Mouse (Mus musculus): ENCODE results near the gene Zscan4d. TPM values are rescaled to one million over a fixed set of nuclear protein-coding genes. Genes with fewer than 3 reads are reported as not detected.
"Not testable (repeated sequence)": the region's sequence is repeated elsewhere in the genome, so short reads cannot be mapped to it uniquely, and the experiment has no call there.

The Zscan4d gene
- total RNA-seq (2012; rRNA removed): not detected in 2 replicates
- polyA plus RNA-seq (2012; ENCODE audit: insufficient read depth in 1 of 2, insufficient read length in 2 of 2, low read depth in 1 of 2, low replicate concordance in 2 of 2, missing spikeins in 1 of 2): not detected

GRCm38 (mm10) chr7:11166059-11166458, at the start of gene Zscan4d:
TSS of gene Zscan4d (minus strand) at chr7:11166159.
- H3K4me1 ChIP-seq (ENCODE audit: control insufficient read depth in 1 of 2, insufficient read depth in 2 of 2, low read length in 2 of 2); H3K27me3 ChIP-seq (ENCODE audit: control insufficient read depth in 1 of 2, insufficient read depth in 2 of 2, low read length in 2 of 2); H3K4me3 ChIP-seq (ENCODE audit: control insufficient read depth in 1 of 2, insufficient read depth in 1 of 2, low read depth in 2 of 2, low read length in 2 of 2); H3K27ac ChIP-seq (ENCODE audit: control insufficient read depth, low read depth, low read length); H3K9me3 ChIP-seq (replicated peaks; ENCODE audit: insufficient read depth, low read length); H3K79me2 ChIP-seq (ENCODE audit: control insufficient read depth, insufficient read depth, low read length, poor library complexity); H3K9ac ChIP-seq (ENCODE audit: control insufficient read depth, low read depth, low read length, poor library complexity, severe bottlenecking); DNase-seq (ENCODE audit: low read depth, low spot score); H3K36me3 ChIP-seq (ENCODE audit: control insufficient read depth in 1 of 2, insufficient read depth in 2 of 2, low read length in 2 of 2): not testable (repeated sequence)

- H3K27ac ChIP-seq (ENCODE audit: control insufficient read depth, low read depth, low read length); H3K4me3 ChIP-seq (ENCODE audit: control insufficient read depth in 1 of 2, insufficient read depth in 1 of 2, low read depth in 2 of 2, low read length in 2 of 2); H3K9me3 ChIP-seq (replicated peaks; ENCODE audit: insufficient read depth, low read length); H3K9ac ChIP-seq (ENCODE audit: control insufficient read depth, low read depth, low read length, poor library complexity, severe bottlenecking); H3K27me3 ChIP-seq (ENCODE audit: control insufficient read depth in 1 of 2, insufficient read depth in 2 of 2, low read length in 2 of 2); H3K36me3 ChIP-seq (ENCODE audit: control insufficient read depth in 1 of 2, insufficient read depth in 2 of 2, low read length in 2 of 2); H3K79me2 ChIP-seq (ENCODE audit: control insufficient read depth, insufficient read depth, low read length, poor library complexity); H3K4me1 ChIP-seq (ENCODE audit: control insufficient read depth in 1 of 2, insufficient read depth in 2 of 2, low read length in 2 of 2): not testable (repeated sequence)
- TF ChIP-seq RAD21 (IDR thresholded peaks at IDR 0.05; ENCODE audit: low read depth, low read length): peak; percentile 26
- TF ChIP-seq CTCF (IDR thresholded peaks at IDR 0.05 in 2 of 3, conservative IDR thresholded peaks at IDR 0.05 in 1 of 3; ENCODE audit: control insufficient read depth in 1 of 3, insufficient read depth in 1 of 3, low read depth in 2 of 3, low read length in 3 of 3, poor library complexity in 1 of 3, severe bottlenecking in 1 of 3): peak; percentile 20 to 41 (median 27); a peak in 5 of 6 replicates
- peak; percentile 10 for DNase-seq (ENCODE audit: low read depth, low spot score)
Measured at GRCm38 (mm10) chr7:11158036-11158435, 7.9 kb downstream of the Zscan4d start.

Other genes starting within 250 kb of the Zscan4d start
- not detected in 2 replicates for gene Zscan4c, start 160.4 kb downstream of the Zscan4d start, total RNA-seq (2012; rRNA removed)
- not detected for gene Zscan4c, start 160.4 kb downstream of the Zscan4d start, polyA plus RNA-seq (2012; ENCODE audit: insufficient read depth in 1 of 2, insufficient read length in 2 of 2, low read depth in 1 of 2, low replicate concordance in 2 of 2, missing spikeins in 1 of 2)
- not detected in 2 replicates for gene Zscan4-ps1, start 96.5 kb downstream of the Zscan4d start, total RNA-seq (2012; rRNA removed)
- not detected for gene Zscan4-ps1, start 96.5 kb downstream of the Zscan4d start, polyA plus RNA-seq (2012; ENCODE audit: insufficient read depth in 1 of 2, insufficient read length in 2 of 2, low read depth in 1 of 2, low replicate concordance in 2 of 2, missing spikeins in 1 of 2)
- not detected in 2 replicates for gene Zscan4e, start 144.5 kb upstream of the Zscan4d start, total RNA-seq (2012; rRNA removed)
- gene Zscan4e, start 144.5 kb upstream of the Zscan4d start, polyA plus RNA-seq (2012; ENCODE audit: insufficient read depth in 1 of 2, insufficient read length in 2 of 2, low read depth in 1 of 2, low replicate concordance in 2 of 2, missing spikeins in 1 of 2): not detected
- gene Zscan4f, start 231.8 kb upstream of the Zscan4d start, total RNA-seq (2012; rRNA removed): not detected in 2 replicates
- not detected for gene Zscan4f, start 231.8 kb upstream of the Zscan4d start, polyA plus RNA-seq (2012; ENCODE audit: insufficient read depth in 1 of 2, insufficient read length in 2 of 2, low read depth in 1 of 2, low replicate concordance in 2 of 2, missing spikeins in 1 of 2)

All from MEL (cell line).